Mouse (Mus musculus): ENCODE results near the gene Angptl2.

Gene Angptl2

GRCm38 (mm10) chr2:33230701-33231100, 14.8 kb downstream of the Angptl2 start:
- no peak for DNase-seq (ENCODE audit: low read depth)

GRCm38 (mm10) chr2:33231788-33232187, 15.9 kb downstream of the Angptl2 start:
- DNase-seq (ENCODE audit: low read depth): no peak

- no peak for DNase-seq (ENCODE audit: low read depth)
Measured at GRCm38 (mm10) chr2:33232782-33233570, 17.1 kb downstream of the Angptl2 start.

GRCm38 (mm10) chr2:33233856-33234255, 18.0 kb downstream of the Angptl2 start:
- DNase-seq (ENCODE audit: low read depth): no peak

- no peak for DNase-seq (ENCODE audit: low read depth)
Measured at GRCm38 (mm10) chr2:33234848-33235247, 19.0 kb downstream of the Angptl2 start.

GRCm38 (mm10) chr2:33237581-33237980, 21.7 kb downstream of the Angptl2 start:
- no peak for DNase-seq (ENCODE audit: low read depth)

- no peak for DNase-seq (ENCODE audit: low read depth)
Measured at GRCm38 (mm10) chr2:33244880-33245279, 29.0 kb downstream of the Angptl2 start.

GRCm38 (mm10) chr2:33245350-33245749, 29.5 kb downstream of the Angptl2 start:
- no peak for DNase-seq (ENCODE audit: low read depth)

GRCm38 (mm10) chr2:33246841-33247240, 31.0 kb downstream of the Angptl2 start:
- DNase-seq (ENCODE audit: low read depth): no peak

GRCm38 (mm10) chr2:33248549-33248948, 32.7 kb downstream of the Angptl2 start:
- DNase-seq (ENCODE audit: low read depth): no peak

GRCm38 (mm10) chr2:33249922-33250633, 34.2 kb downstream of the Angptl2 start:
- DNase-seq (ENCODE audit: low read depth): no peak

- no peak for DNase-seq (ENCODE audit: low read depth)
Measured at GRCm38 (mm10) chr2:33252751-33253150, 36.9 kb downstream of the Angptl2 start.

GRCm38 (mm10) chr2:33253572-33254190, 37.8 kb downstream of the Angptl2 start:
- DNase-seq (ENCODE audit: low read depth): no peak

GRCm38 (mm10) chr2:33254318-33254985, 38.6 kb downstream of the Angptl2 start:
- DNase-seq (ENCODE audit: low read depth): no peak

GRCm38 (mm10) chr2:33256769-33257537, 41.1 kb downstream of the Angptl2 start:
- DNase-seq (ENCODE audit: low read depth): peak; percentile 25

GRCm38 (mm10) chr2:33260772-33261171, 44.9 kb downstream of the Angptl2 start:
- DNase-seq (ENCODE audit: low read depth): no peak

GRCm38 (mm10) chr2:33261475-33261874, 45.6 kb downstream of the Angptl2 start:
- DNase-seq (ENCODE audit: low read depth): no peak

- no peak for DNase-seq (ENCODE audit: low read depth)
Measured at GRCm38 (mm10) chr2:33265793-33266192, 49.9 kb downstream of the Angptl2 start.

- no peak for DNase-seq (ENCODE audit: low read depth)
Measured at GRCm38 (mm10) chr2:33267075-33267474, 51.2 kb downstream of the Angptl2 start.

- no peak for DNase-seq (ENCODE audit: low read depth)
Measured at GRCm38 (mm10) chr2:33268384-33269131, 52.7 kb downstream of the Angptl2 start.

GRCm38 (mm10) chr2:33269132-33269493, 53.2 kb downstream of the Angptl2 start:
- DNase-seq (ENCODE audit: low read depth): no peak
